Mouse (Mus musculus): ENCODE measurements at regions not wholly inside any gene's neighbourhood (a gene's known extent, or its start where the extent isn't known, plus 50 kb on each side); places are given as distances from the start of the nearest gene placed in this dataset.

DNA sequence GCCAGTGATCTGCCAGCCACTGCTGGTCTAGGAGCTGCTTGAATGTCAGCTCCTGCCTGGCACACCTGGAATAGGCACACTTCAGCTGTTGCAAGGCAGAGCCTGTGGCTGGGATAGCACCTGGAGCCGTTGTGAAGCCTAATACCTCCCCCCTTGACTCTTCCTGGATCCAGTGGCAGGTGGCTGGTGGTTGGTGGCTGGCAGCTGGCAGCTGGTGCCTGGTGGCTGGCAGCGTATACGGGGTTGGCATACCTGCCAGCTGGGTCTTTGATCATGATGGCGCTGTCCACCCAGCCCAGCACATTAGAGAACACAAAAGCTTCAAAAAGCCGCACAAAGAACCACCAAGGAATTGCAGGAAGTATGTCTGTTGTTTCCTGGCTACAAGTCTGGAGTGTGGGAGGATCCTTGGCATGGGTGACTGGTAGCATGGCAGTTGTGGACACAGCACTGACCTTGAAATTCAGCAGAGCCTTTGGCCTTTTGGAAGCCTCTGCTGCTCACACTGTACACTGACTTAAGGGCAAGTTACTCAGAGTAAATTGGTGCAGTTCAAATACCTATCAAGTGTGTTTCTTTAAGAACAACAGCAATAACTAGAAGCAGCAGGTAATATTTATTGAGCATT, 1289.6 kb upstream of the A1bg start:
- TF ChIP-seq POLR2A (IDR thresholded peaks at IDR 0.05; ENCODE audit: extremely low read depth, insufficient read depth, low read length) (no peak), CTCF (IDR thresholded peaks at IDR 0.05; ENCODE audit: low read depth, low read length) (no peak)
